Mouse (Mus musculus) bone marrow macrophage, adult 2 months (primary cell): ENCODE data around the gene Hfe2.

Experiments
- CTCF ChIP-seq: IDR thresholded peaks from 2 replicates; pipeline ENCODE4 v1.5.1; 2012; ENCODE audit warnings: low read depth, mild to moderate bottlenecking, low read length, moderate library complexity
- POLR2A ChIP-seq: IDR thresholded peaks from 2 replicates; pipeline ENCODE4 v1.6.1; 2012; ENCODE audit warnings: mild to moderate bottlenecking, low read depth, low read length, borderline replicate concordance

- TF ChIP-seq CTCF = no peak
- TF ChIP-seq POLR2A = no peak
Observed at GRCm38 (mm10) chr3:96481856-96482255, 43.1 kb upstream of the Hfe2 start.
